In the genomic region with DNA sequence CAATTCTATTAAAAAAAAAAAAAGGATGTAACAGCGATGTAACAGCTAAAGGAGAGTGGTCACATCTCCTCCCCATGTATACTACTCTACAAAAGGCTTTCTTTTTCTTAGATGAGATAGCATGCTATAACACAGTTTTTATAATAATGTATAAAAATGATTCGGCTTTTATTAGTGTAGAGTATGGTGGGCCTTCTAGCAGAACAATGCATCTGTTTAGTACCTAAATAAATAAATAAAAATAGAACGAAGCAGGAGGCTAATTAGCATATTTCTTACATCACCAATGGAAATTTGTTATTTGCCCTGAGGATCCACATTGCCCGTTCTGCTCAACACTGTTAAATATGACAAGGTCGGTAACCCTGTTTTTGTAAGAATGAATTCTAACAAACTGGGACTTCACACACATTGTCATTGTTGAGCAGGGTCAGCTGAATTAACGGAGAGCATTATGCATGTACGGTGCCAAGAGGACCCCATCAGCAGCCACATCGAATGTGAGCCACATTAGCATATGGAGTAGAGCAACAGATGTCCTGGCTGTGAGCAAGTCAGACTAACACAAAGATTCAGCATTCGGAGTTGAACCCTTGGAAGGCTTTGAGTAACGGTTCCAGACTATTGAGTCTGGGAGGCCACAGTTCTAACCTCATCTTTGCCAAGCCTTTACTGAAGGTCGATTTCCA, we compare ENCODE assay signal across 19 mouse cellular contexts.
DNase-seq lines count a peak whose midpoint lies in the region; ATAC-seq and TF ChIP-seq lines count a peak whose summit lies in the region.
"Had no signal": no experiment of that assay in that cellular context is flagged by ENCODE, and none has a peak within 500 bp of the region (broad histone marks: within the 10 kb centered on the region; RNA-seq: fewer than 3 reads in every experiment).

No protein-coding gene starts in this region.

- no peak overlapping the region for H3K9ac ChIP-seq in midbrain, embryonic 12.5 days (replicated peaks)
- H3K9ac ChIP-seq: heart, embryonic 15.5 days; limb, embryonic 13.5 days; liver, embryonic 15.5 days had no signal

- no peaks in the 10 kb centered on the region; the same call in 1 of the 2 replicates for H3K27me3 ChIP-seq in cerebellum, adult 2 months (ENCODE audit: control insufficient read depth, insufficient read depth, low read length)
- H3K27me3 ChIP-seq in midbrain, embryonic 12.5 days, result no peaks in the 10 kb centered on the region
- no peaks in the 10 kb centered on the region for H3K27me3 ChIP-seq in thymus, adult 2 months (ENCODE audit: control insufficient read depth, insufficient read depth, low read length)
- H3K27me3 ChIP-seq: heart, embryonic 15.5 days; limb, embryonic 13.5 days; liver, embryonic 15.5 days had no signal

- no peak for TF ChIP-seq POLR2A in cerebellum, adult 2 months (IDR thresholded peaks at IDR 0.05; ENCODE audit: borderline replicate concordance, insufficient read depth, low read length)
- no peak for TF ChIP-seq POLR2A in thymus, adult 2 months (IDR thresholded peaks at IDR 0.05; ENCODE audit: control insufficient read depth, extremely low read depth, insufficient read depth, low read length, poor library complexity)

- no peaks in the 10 kb centered on the region for H3K36me3 ChIP-seq in midbrain, embryonic 12.5 days
- no peaks in the 10 kb centered on the region for H3K36me3 ChIP-seq in thymus, adult 2 months (ENCODE audit: control insufficient read depth, insufficient read depth, low read length)
- H3K36me3 ChIP-seq: G1E; heart, embryonic 15.5 days; limb, embryonic 13.5 days; liver, embryonic 15.5 days had no signal

- peak; percentile 94 for ATAC-seq in midbrain, embryonic 12.5 days (ENCODE audit: low FRiP score, low read depth)
- no peak for ATAC-seq in erythroblast, adult 5-6 weeks (replicated peaks; ENCODE audit: low FRiP score, poor library complexity, severe bottlenecking)
- ATAC-seq: CD4-positive, CD25-positive, alpha-beta regulatory T cell, adult 4 months; lung, postnatal 0 days had no signal

- H3K4me1 ChIP-seq in cerebellum, adult 2 months (ENCODE audit: control insufficient read depth, insufficient read depth, low read length), result no peaks in the 10 kb centered on the region
- peaks cover 5% of the 10 kb centered on the region; the same call in 1 of the 2 replicates for H3K4me1 ChIP-seq in midbrain, embryonic 12.5 days
- H3K4me1 ChIP-seq in thymus, adult 2 months (replicated peaks; ENCODE audit: control insufficient read depth, insufficient read depth, low read length), result no peaks in the 10 kb centered on the region
- H3K4me1 ChIP-seq: limb, embryonic 13.5 days; liver, embryonic 15.5 days had no signal

- peak; percentile 21 to 34 for DNase-seq in cerebellum, postnatal 10 days
- DNase-seq in cerebellum, adult 2 months, result no peak
- peak; percentile 9 for DNase-seq in retina, postnatal 1 day
- no peak for DNase-seq in retina, embryonic 14.5 days (ENCODE audit: low spot score)
- no peak for DNase-seq in layer of hippocampus, postnatal 14 days (ENCODE audit: low spot score in 2 of 2)
- DNase-seq in thymus, adult 2 months, result no peak
- DNase-seq: cerebellum, postnatal 36 days; kidney, adult 8-10 months; kidney, postnatal 25 days; thymus, postnatal 14 days had no signal

- H3K4me3 ChIP-seq in cerebellum, adult 2 months (replicated peaks; ENCODE audit: insufficient read depth, low read depth, low read length), result no peak overlapping the region
- no peak overlapping the region for H3K4me3 ChIP-seq in midbrain, embryonic 12.5 days
- no peak overlapping the region for H3K4me3 ChIP-seq in thymus, adult 2 months (ENCODE audit: control insufficient read depth, insufficient read depth, low read length)
- H3K4me3 ChIP-seq: heart, embryonic 15.5 days; limb, embryonic 13.5 days; liver, embryonic 15.5 days had no signal

- H3K4me2 ChIP-seq in midbrain, embryonic 12.5 days (replicated peaks), result no peak overlapping the region
- H3K4me2 ChIP-seq: heart, embryonic 15.5 days; limb, embryonic 13.5 days; liver, embryonic 15.5 days had no signal

- no peaks in the 10 kb centered on the region for H3K9me3 ChIP-seq in midbrain, embryonic 12.5 days
- H3K9me3 ChIP-seq: G1E; heart, embryonic 15.5 days; limb, embryonic 13.5 days; liver, embryonic 15.5 days had no signal

- no peak overlapping the region for H3K27ac ChIP-seq in cerebellum, adult 2 months (ENCODE audit: insufficient read depth, low read length)
- H3K27ac ChIP-seq in midbrain, embryonic 12.5 days (replicated peaks), result no peak overlapping the region
- H3K27ac ChIP-seq in thymus, adult 2 months (ENCODE audit: control insufficient read depth, insufficient read depth, low read length), result no peak overlapping the region
- H3K27ac ChIP-seq: heart, embryonic 15.5 days; limb, embryonic 13.5 days; liver, embryonic 15.5 days; stomach, postnatal 0 days had no signal

- no peak for TF ChIP-seq CTCF in cerebellum, adult 2 months (IDR thresholded peaks at IDR 0.05; ENCODE audit: borderline replicate concordance, insufficient read depth, low read depth, low read length)
- TF ChIP-seq CTCF in thymus, adult 2 months (IDR thresholded peaks at IDR 0.05; ENCODE audit: borderline replicate concordance, control insufficient read depth, extremely low read depth, insufficient read depth, low read length, poor library complexity), result no peak

- 19% methylated on average over 11 of the region's 11 CpGs for WGBS in cerebellum, adult 2 months
- 63% methylated on average over 11 of the region's 11 CpGs for WGBS in midbrain, embryonic 12.5 days
- whole genome bisulfite sequencing in thymus, adult 2 months, result 86% methylated on average over 11 of the region's 11 CpGs

Comparison
In these comparisons a context has a peak if more than half of its experiments do, and no peak if none do; other contexts are left out.
1. DNase-seq: peak in cerebellum, postnatal 10 days (2 of 2) and retina, postnatal 1 day (single experiment); none in cerebellum, adult 2 months (0 of 2), retina, embryonic 14.5 days (single experiment), layer of hippocampus, postnatal 14 days (0 of 2) and thymus, adult 2 months (single experiment).